Mouse (Mus musculus): Measurements from ENCODE around the gene Olfr832. TPM values are rescaled to one million over a fixed set of nuclear protein-coding genes. Genes with fewer than 3 reads are reported as not detected.
"Not testable (repeated sequence)": the region's sequence is repeated elsewhere in the genome, so short reads cannot be mapped to it uniquely, and the experiment has no call there.

Olfr832 gene
- not detected in 2 replicates for polyA plus RNA-seq (2011; ENCODE audit: insufficient read length, low read depth, missing spikeins)

GRCm38 (mm10) chr9:18936822-18937221 is at the start of gene Olfr832:
TSS of gene Olfr832 (plus strand) at chr9:18937122.
- not testable (repeated sequence) for H3K4me3 ChIP-seq (ENCODE audit: insufficient read depth, low read length); H3K27ac ChIP-seq (ENCODE audit: insufficient read depth, low read length); H3K4me1 ChIP-seq (ENCODE audit: control insufficient read depth, insufficient read depth, low read length)

- not testable (repeated sequence) for H3K27ac ChIP-seq (ENCODE audit: insufficient read depth, low read length); H3K4me1 ChIP-seq (ENCODE audit: control insufficient read depth, insufficient read depth, low read length)
Measured at GRCm38 (mm10) chr9:18907699-18908098, 29.2 kb upstream of the Olfr832 start.

DNA sequence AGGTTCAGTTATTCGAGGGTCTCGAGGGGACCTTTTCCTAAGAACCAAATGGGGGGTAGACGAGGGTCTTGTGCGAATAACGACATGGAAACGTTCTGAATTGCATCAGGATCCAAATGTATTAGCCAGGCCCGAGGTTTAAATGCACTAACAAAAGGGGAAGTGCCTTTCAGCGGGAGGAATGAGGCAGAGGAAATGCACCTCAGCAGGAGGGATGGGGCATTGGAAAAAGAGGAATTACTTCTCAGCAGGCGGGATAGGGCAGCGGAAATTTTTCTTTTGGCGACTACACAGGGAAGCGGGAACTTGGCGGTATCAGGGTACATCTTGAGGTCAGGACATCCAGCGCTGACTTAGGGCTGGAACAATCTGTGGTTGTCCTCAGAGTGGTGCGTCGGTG is 9.0 kb upstream of the Olfr832 start:
- H3K4me3 ChIP-seq (ENCODE audit: insufficient read depth, low read length); H3K27ac ChIP-seq (ENCODE audit: insufficient read depth, low read length): not testable (repeated sequence)

More at GRCm38 (mm10) chr9:18907699-18908098, 29.2 kb upstream of the Olfr832 start:
- H3K4me3 ChIP-seq (ENCODE audit: insufficient read depth, low read length): not testable (repeated sequence)

GRCm38 (mm10) chr9:18962021-18962420 is 25.1 kb downstream of the Olfr832 start:
- Histone ChIP-seq H3K4me1 (ENCODE audit: control insufficient read depth, insufficient read depth, low read length) (no peaks in the 10 kb centered on the region), H3K27ac (ENCODE audit: insufficient read depth, low read length) (no peak overlapping the region), H3K4me3 (ENCODE audit: insufficient read depth, low read length) (no peak overlapping the region)
- TF ChIP-seq POLR2A (IDR thresholded peaks at IDR 0.05; ENCODE audit: low read depth, low read length) (no peak), CTCF (IDR thresholded peaks at IDR 0.05; ENCODE audit: borderline replicate concordance, insufficient read depth, low read length) (no peak)

More for the DNA sequence above, 9.0 kb upstream of the Olfr832 start:
- H3K4me1 ChIP-seq (ENCODE audit: control insufficient read depth, insufficient read depth, low read length): not testable (repeated sequence)

GRCm38 (mm10) chr9:18987690-18988089 is 50.8 kb downstream of the Olfr832 start, which contains the start of gene Olfr834:
TSS of gene Olfr834 (plus strand) at chr9:18987990.
- Histone ChIP-seq H3K27ac (ENCODE audit: insufficient read depth, low read length) (no peak within 1 kb of the TSS), H3K4me3 (ENCODE audit: insufficient read depth, low read length) (no peak within 1 kb of the TSS), H3K4me1 (ENCODE audit: control insufficient read depth, insufficient read depth, low read length) (no peaks in the 10 kb centered on the region)
- TF ChIP-seq CTCF (IDR thresholded peaks at IDR 0.05; ENCODE audit: borderline replicate concordance, insufficient read depth, low read length): no peak
- no peak for TF ChIP-seq POLR2A (IDR thresholded peaks at IDR 0.05; ENCODE audit: low read depth, low read length)

Other genes starting within 250 kb of the Olfr832 start
- gene Olfr24, start 173.1 kb upstream of the Olfr832 start, polyA plus RNA-seq (2011; ENCODE audit: insufficient read length, low read depth, missing spikeins): not detected in 2 replicates
- not detected in 2 replicates for gene Olfr828, start 117.6 kb upstream of the Olfr832 start, polyA plus RNA-seq (2011; ENCODE audit: insufficient read length, low read depth, missing spikeins)
- not detected in 2 replicates for gene Olfr829, start 82.2 kb upstream of the Olfr832 start, polyA plus RNA-seq (2011; ENCODE audit: insufficient read length, low read depth, missing spikeins)
- gene Olfr830, start 62.4 kb upstream of the Olfr832 start, polyA plus RNA-seq (2011; ENCODE audit: insufficient read length, low read depth, missing spikeins): not detected in 2 replicates
- not detected in 2 replicates for gene Olfr834, start 50.9 kb downstream of the Olfr832 start, polyA plus RNA-seq (2011; ENCODE audit: insufficient read length, low read depth, missing spikeins)
- not detected in 2 replicates for gene Olfr835, start 95.6 kb downstream of the Olfr832 start, polyA plus RNA-seq (2011; ENCODE audit: insufficient read length, low read depth, missing spikeins)
- gene Olfr836, start 183.3 kb downstream of the Olfr832 start, polyA plus RNA-seq (2011; ENCODE audit: insufficient read length, low read depth, missing spikeins): not detected in 2 replicates
- gene Olfr837, start 199.2 kb downstream of the Olfr832 start, polyA plus RNA-seq (2011; ENCODE audit: insufficient read length, low read depth, missing spikeins): not detected in 2 replicates
- gene Olfr839-ps1, start 240.2 kb downstream of the Olfr832 start, polyA plus RNA-seq (2011; ENCODE audit: insufficient read length, low read depth, missing spikeins): not detected in 2 replicates